Mouse (Mus musculus) brain, embryonic 14.5 days (tissue): ENCODE data around the gene Fam149b.

Source experiments
- CTCF ChIP-seq: fragments of 200-500 bp; IDR thresholded peaks from 2 replicates; pipeline ENCODE4 v1.5.1; 2012; ENCODE audit warnings: inconsistent platforms, mild to moderate bottlenecking, moderate library complexity, borderline replicate concordance; ENCODE audit not compliant: insufficient read depth, insufficient read length; ENCODE audit errors: extremely low read depth
- POLR2A ChIP-seq: fragments of 200-500 bp; IDR thresholded peaks from 2 replicates; pipeline ENCODE4 v1.6.1; 2012; ENCODE audit warnings: mild to moderate bottlenecking, inconsistent platforms, borderline replicate concordance; ENCODE audit not compliant: poor library complexity, insufficient read depth, insufficient read length, severe bottlenecking; ENCODE audit errors: extremely low read depth

- TF ChIP-seq CTCF (no peak), POLR2A (no peak)
These were observed 7.1 kb upstream of the Fam149b start for GRCm38 (mm10) chr14:20340866-20341265.
